Mouse (Mus musculus) CH12.LX (cell line): ENCODE measurements around the gene Sgsh. TPM values are rescaled to one million over a fixed set of nuclear protein-coding genes. Genes with fewer than 3 reads are reported as not detected.

Source experiments
- DNase-seq: peaks from one replicate; pipeline ENCODE4 v3.0.0-alpha.2; 2013; ENCODE audit errors: extremely low read depth
- H3K27ac ChIP-seq: 2 replicates; pipeline ENCODE4 v1.5.1; 2012; ENCODE audit warnings: low read depth, mild to moderate bottlenecking, control low read depth, moderate library complexity; ENCODE audit not compliant: insufficient read depth
- H3K27me3 ChIP-seq: replicated peaks from 2 replicates; pipeline ENCODE3; 2012; ENCODE audit warnings: inconsistent platforms
- H3K36me3 ChIP-seq, 2 experiments: replicated peaks in 1 of 2; 2 replicates each; pipeline versions ENCODE3 to v1.6.1; 2012; ENCODE audit warnings: inconsistent platforms in 1 of 2, low read length in 1 of 2, mild to moderate bottlenecking in 1 of 2, mixed read lengths in 1 of 2, moderate library complexity in 1 of 2; ENCODE audit not compliant: control insufficient read depth in 1 of 2, insufficient read depth in 1 of 2
- H3K4me1 ChIP-seq, 2 experiments: 2 replicates each; pipeline ENCODE4 v1.6.1; 2012; ENCODE audit warnings: inconsistent platforms in 1 of 2, moderate library complexity in 1 of 2; ENCODE audit not compliant: insufficient read depth in 2 of 2, control insufficient read depth in 1 of 2
- H3K4me2 ChIP-seq: 2 replicates; pipeline ENCODE4 v1.6.1; 2012; ENCODE audit warnings: low read depth, mild to moderate bottlenecking, control low read depth; ENCODE audit not compliant: poor library complexity, insufficient read depth, severe bottlenecking
- H3K4me3 ChIP-seq, 3 experiments: fragments of 150-350 bp in 1 of 3; sonication (generic) in 1 of 3; replicated peaks in 1 of 3; 2 replicates each; pipeline versions ENCODE3 to v1.5.1; 2011 to 2012; ENCODE audit warnings: low read depth in 2 of 3, low read length in 2 of 3, mild to moderate bottlenecking in 2 of 3, moderate library complexity in 2 of 3, control low read depth in 1 of 3, improper control_type of control experiment in 1 of 3, inconsistent platforms in 1 of 3, mixed read lengths in 1 of 3; ENCODE audit not compliant: poor library complexity in 1 of 3
- H3K79me2 ChIP-seq: replicated peaks from 2 replicates; pipeline ENCODE4 v1.6.1; 2012; ENCODE audit warnings: mild to moderate bottlenecking, moderate library complexity; ENCODE audit not compliant: control insufficient read depth, poor library complexity, insufficient read depth, severe bottlenecking; ENCODE audit errors: extremely low read depth
- H3K9ac ChIP-seq: 2 replicates; pipeline ENCODE4 v1.6.1; 2012; ENCODE audit warnings: low read depth, mild to moderate bottlenecking, control low read depth, moderate library complexity; ENCODE audit not compliant: insufficient read depth
- H3K9me3 ChIP-seq: replicated peaks from 2 replicates; pipeline ENCODE3; 2012; ENCODE audit warnings: low read length, inconsistent platforms, mixed read lengths
- BHLHE40 ChIP-seq: IDR thresholded peaks from 2 replicates; pipeline ENCODE4 v1.6.1; 2011; ENCODE audit warnings: mild to moderate bottlenecking, low read depth, low read length, improper control_type of control experiment
- CHD1 ChIP-seq: IDR thresholded peaks from 2 replicates; pipeline ENCODE4 v1.6.1; 2012; ENCODE audit warnings: low read depth, low read length, improper control_type of control experiment, inconsistent platforms
- CTCF ChIP-seq, 2 experiments: IDR thresholded peaks in 1 of 2; conservative IDR thresholded peaks in 1 of 2; 2 replicates each; pipeline ENCODE4 v1.5.1; 2011 to 2012; ENCODE audit warnings: low read depth in 2 of 2, low read length in 2 of 2, improper control_type of control experiment in 1 of 2, inconsistent platforms in 1 of 2, mild to moderate bottlenecking in 1 of 2, moderate library complexity in 1 of 2
- E2F4 ChIP-seq: IDR thresholded peaks from 2 replicates; pipeline ENCODE4 v1.6.1; 2011; ENCODE audit warnings: low read depth, low read length, improper control_type of control experiment; ENCODE audit not compliant: insufficient replicate concordance
- ELF1 ChIP-seq: IDR thresholded peaks from 2 replicates; pipeline ENCODE4 v1.6.1; 2014; ENCODE audit warnings: low read depth, mild to moderate bottlenecking, inconsistent platforms, low read length, improper control_type of control experiment
- HCFC1 ChIP-seq: IDR thresholded peaks from 2 replicates; pipeline ENCODE4 v1.6.1; 2012; ENCODE audit warnings: low read depth, mild to moderate bottlenecking, inconsistent platforms, low read length, improper control_type of control experiment
- JUN ChIP-seq: IDR thresholded peaks from 2 replicates; pipeline ENCODE4 v1.6.1; 2011; ENCODE audit warnings: low read depth, mild to moderate bottlenecking, low read length, improper control_type of control experiment, moderate library complexity; ENCODE audit not compliant: insufficient read depth
- KAT2A ChIP-seq: IDR thresholded peaks from 2 replicates; pipeline ENCODE4 v1.6.1; 2012; ENCODE audit warnings: low read length, improper control_type of control experiment, inconsistent platforms; ENCODE audit not compliant: insufficient replicate concordance
- MAFK ChIP-seq: IDR thresholded peaks from 2 replicates; pipeline ENCODE4 v1.6.1; 2011; ENCODE audit warnings: low read length, improper control_type of control experiment; ENCODE audit not compliant: insufficient replicate concordance
- MAX ChIP-seq: IDR thresholded peaks from 2 replicates; pipeline ENCODE4 v1.6.1; 2011; ENCODE audit warnings: low read length, improper control_type of control experiment
- MAZ ChIP-seq: IDR thresholded peaks from 2 replicates; pipeline ENCODE4 v1.6.1; 2012; ENCODE audit warnings: low read depth, mild to moderate bottlenecking, inconsistent platforms, low read length, improper control_type of control experiment, moderate library complexity
- MXI1 ChIP-seq: IDR thresholded peaks from 2 replicates; pipeline ENCODE4 v1.6.1; 2011; ENCODE audit warnings: mild to moderate bottlenecking, low read depth, low read length, improper control_type of control experiment
- NRF1 ChIP-seq: IDR thresholded peaks from 2 replicates; pipeline ENCODE4 v1.6.1; 2014; ENCODE audit warnings: low read depth, mild to moderate bottlenecking, inconsistent platforms, low read length, improper control_type of control experiment, moderate library complexity
- PAX5 ChIP-seq: IDR thresholded peaks from 2 replicates; pipeline ENCODE4 v1.6.1; 2012; ENCODE audit warnings: low read length, inconsistent platforms, mixed read lengths
- RAD21 ChIP-seq: IDR thresholded peaks from 2 replicates; pipeline ENCODE4 v1.6.1; 2011; ENCODE audit warnings: low read depth, mild to moderate bottlenecking, low read length, improper control_type of control experiment, moderate library complexity
- RCOR1 ChIP-seq: conservative IDR thresholded peaks from 2 replicates; pipeline ENCODE4 v1.6.1; 2012; ENCODE audit warnings: low read depth, mild to moderate bottlenecking, inconsistent platforms, low read length, improper control_type of control experiment
- TCF12 ChIP-seq: IDR thresholded peaks from 2 replicates; pipeline ENCODE4 v1.6.1; 2014; ENCODE audit warnings: low read depth, mild to moderate bottlenecking, inconsistent platforms, low read length, improper control_type of control experiment
- UBTF ChIP-seq: IDR thresholded peaks from 2 replicates; pipeline ENCODE4 v1.6.1; 2012; ENCODE audit warnings: low read depth, mild to moderate bottlenecking, inconsistent platforms, low read length, improper control_type of control experiment, moderate library complexity
- USF1 ChIP-seq: IDR thresholded peaks from 2 replicates; pipeline ENCODE4 v1.6.1; 2014; ENCODE audit warnings: low read depth, mild to moderate bottlenecking, inconsistent platforms, low read length, improper control_type of control experiment
- ZC3H11A ChIP-seq: IDR thresholded peaks from 2 replicates; pipeline ENCODE4 v1.6.1; 2012; ENCODE audit warnings: low read depth, mild to moderate bottlenecking, inconsistent platforms, low read length, improper control_type of control experiment
- ZNF384 ChIP-seq: IDR thresholded peaks from 2 replicates; pipeline ENCODE4 v1.6.1; 2012; ENCODE audit warnings: low read depth, low read length, improper control_type of control experiment, inconsistent platforms
- dilution Hi-C: fragments of 300-500 bp; cut with MboI; formaldehyde crosslinking; loops from 2 replicates; pipeline ENCODE4 v1.14.3; 2020; ENCODE audit warnings: low sequenced_read_pairs; ENCODE audit not compliant: extremely low pct_unique_long_range_greater_than_20kb, extremely low pct_ligation_motif_present
- in situ Hi-C: fragments of 300-500 bp; cut with MboI; formaldehyde crosslinking; loops from 3 replicates; pipeline ENCODE4 v1.14.3; 2019; ENCODE audit warnings: low sequenced_read_pairs, low pct_ligation_motif_present, low pct_unique_long_range_greater_than_20kb, mixed read lengths
- polyA plus RNA-seq: library from polyadenylated mRNA; unstranded; fragments of >175 nt; gene quantifications from 2 replicates; pipeline ENCODE4 v1.2.1, GENCODE M21; 2012; ENCODE audit warnings: low read depth; ENCODE audit not compliant: insufficient read length
- total RNA-seq, 2 experiments: library from RNA; depleted of rRNA; stranded (reverse); fragments of 300-350 nt in 1 of 2; fragments of >200 nt in 1 of 2; gene quantifications; 2 replicates each; pipeline ENCODE4 v1.2.3; 2012 to 2014

The Sgsh gene
- total and polyA plus RNA-seq, 3 experiments = 3.2 to 12.2 (median 10.6) TPM

- TF ChIP-seq ZC3H11A (no peak), NRF1 (no peak), MAZ (no peak), TCF12 (peak; percentile 55; the same call in 1 of the 2 replicates), MAX (no peak; the same call in 1 of the 2 replicates), USF1 (no peak), CHD1 (no peak), E2F4 (no peak)
- TF ChIP-seq, all 38 proteins: peak for 14
Observed at GRCm38 (mm10) chr11:119384904-119385303, 29.6 kb upstream of the Sgsh start (continued).

DNA sequence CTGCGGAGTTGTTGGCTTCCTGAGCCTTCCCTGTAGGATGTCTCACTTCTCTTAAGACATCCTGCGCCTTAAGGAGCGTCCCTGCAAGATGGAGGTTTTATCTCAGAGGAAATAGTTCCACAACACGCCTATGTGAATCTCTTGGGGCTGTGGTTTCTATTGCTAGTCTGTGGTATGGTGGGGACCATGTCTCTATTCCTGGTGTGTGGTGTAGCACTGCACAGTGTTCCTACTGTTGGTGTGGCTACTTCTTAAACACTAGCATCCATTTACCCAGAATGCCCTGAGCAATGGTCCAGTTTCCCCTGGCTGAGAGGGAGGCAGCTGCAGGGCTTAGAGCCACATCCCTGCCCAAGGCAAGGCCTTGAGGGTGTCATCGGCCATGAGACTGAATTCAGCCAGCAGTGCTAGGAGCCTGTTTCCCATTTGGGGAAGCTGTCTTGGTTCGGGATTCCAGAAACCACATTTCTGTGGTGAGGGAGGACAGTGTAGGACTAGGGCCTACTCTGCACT lies 27.1 kb upstream of the Sgsh start:
- DNase-seq = no peak
- Histone ChIP-seq H3K9ac (no peak overlapping the region), H3K4me2 (no peak overlapping the region), H3K4me3 (peak overlapping the region in 1 of 3 experiments; percentile 7), H3K27ac (no peak overlapping the region), H3K27me3 (peaks cover 2% of the 10 kb centered on the region), H3K36me3 (peaks cover 16 to 27% of the 10 kb centered on the region in 2 experiments), H3K79me2 (no peaks in the 10 kb centered on the region), H3K4me1 (peaks cover 27 to 45% of the 10 kb centered on the region in 2 experiments), H3K9me3 (peaks cover 7% of the 10 kb centered on the region)
- in situ Hi-C loops (no loop called here), dilution Hi-C loops (no loop called here)
- no peak for TF ChIP-seq ZNF384
- TF ChIP-seq MAFK = 0 out of 2 replicates have a peak, but pooled peaks have one; percentile 7

DNA sequence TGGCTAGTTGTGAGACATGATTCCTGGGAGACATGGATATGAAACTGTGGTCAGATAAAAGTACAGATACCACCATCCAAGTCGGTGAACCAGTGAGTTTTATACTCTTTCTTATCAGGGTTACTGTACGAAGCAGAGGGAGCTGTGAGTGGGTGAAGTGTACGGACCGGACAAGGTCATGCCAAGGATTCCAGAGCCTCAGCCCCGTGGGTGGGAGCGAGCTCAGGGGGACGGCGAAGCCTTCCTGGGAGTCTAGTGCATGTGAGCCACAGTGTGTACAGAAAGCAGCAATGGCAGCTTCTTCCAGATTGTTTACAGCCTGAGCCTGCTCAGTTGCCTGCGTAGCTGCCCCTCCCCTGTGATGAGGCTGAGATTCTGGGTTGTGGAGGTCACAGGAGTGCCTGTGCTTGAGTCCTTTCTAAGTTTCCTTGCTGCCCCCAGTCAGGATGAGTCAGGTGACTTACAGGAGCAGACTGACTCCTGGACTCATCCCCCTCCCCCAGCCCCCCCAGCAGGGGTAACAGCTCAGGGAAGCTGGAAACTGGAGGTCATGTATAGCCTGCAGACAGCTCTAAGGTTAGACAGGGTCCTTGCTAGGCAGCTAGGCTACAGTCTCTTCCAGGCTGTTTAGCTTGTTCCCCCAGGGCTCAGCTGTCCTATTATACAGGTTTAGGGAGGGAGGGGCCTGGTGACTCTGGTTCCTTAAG lies 26.4 kb upstream of the Sgsh start:
- in situ Hi-C loops (no loop called here), dilution Hi-C loops (no loop called here)
- no peak overlapping the region for H3K27ac ChIP-seq
- TF ChIP-seq ZC3H11A (no peak), TCF12 (no peak), KAT2A (no peak), CTCF (conservative IDR thresholded peaks at IDR 0.05 in 1 of 2, IDR thresholded peaks at IDR 0.05 in 1 of 2; ENCODE audit: low read depth in 2 of 2, low read length in 2 of 2) (no peak), ELF1 (no peak), RCOR1 (no peak), BHLHE40 (no peak), HCFC1 (no peak), ZNF384 (no peak), JUN (no peak), UBTF (no peak), PAX5 (no peak), MAFK (no peak), MXI1 (no peak), RAD21 (no peak)
- H3K4me3 ChIP-seq = no peak overlapping the region
- H3K36me3 ChIP-seq = peaks cover 19 to 33% of the 10 kb centered on the region in 2 experiments
- no peaks in the 10 kb centered on the region for H3K79me2 ChIP-seq
- H3K4me2 ChIP-seq = no peak overlapping the region
- peaks cover 30 to 51% of the 10 kb centered on the region in 2 experiments for H3K4me1 ChIP-seq
- H3K9me3 ChIP-seq = peaks cover 8% of the 10 kb centered on the region
- no peaks in the 10 kb centered on the region for H3K27me3 ChIP-seq
- H3K9ac ChIP-seq = no peak overlapping the region
- DNase-seq = no peak
